Mouse (Mus musculus): ENCODE data around the gene Gli2. TPM values are rescaled to one million over a fixed set of nuclear protein-coding genes. Genes with fewer than 3 reads are reported as not detected.

Gli2 gene
- total RNA-seq, 2 experiments from 2014 or later: 5.6 to 6.8 TPM

DNA sequence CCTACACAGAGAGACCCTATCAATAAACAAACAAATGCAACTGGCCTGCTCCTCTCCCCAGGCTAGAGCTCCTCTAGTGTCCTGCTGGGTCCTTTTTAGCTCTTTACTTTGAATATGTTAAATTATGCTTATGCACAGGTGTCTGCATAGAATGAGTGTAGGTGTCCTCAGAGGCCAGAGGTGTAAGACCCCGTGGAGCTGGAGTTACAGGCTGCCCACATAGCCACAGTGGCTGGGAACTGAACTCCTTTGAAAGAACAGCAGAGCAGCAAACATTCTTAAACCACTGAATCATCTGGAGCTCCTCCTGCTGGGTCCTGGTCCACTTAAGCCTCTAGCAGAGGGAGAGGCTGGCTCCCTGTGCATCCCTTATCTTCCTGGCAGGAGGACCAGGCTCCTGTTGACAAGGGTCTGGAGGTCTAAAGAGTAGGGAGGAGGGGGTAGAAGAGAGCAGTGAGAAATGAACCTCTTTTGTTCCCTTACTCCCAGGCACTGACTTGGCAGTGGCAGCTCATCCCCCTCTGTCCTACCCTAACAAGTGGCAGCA is 49.5 kb downstream of the Gli2 start:
- DNase-seq (ENCODE audit: low spot score in 2 of 2): no peak

GRCm38 (mm10) chr1:119001454-119002034 is 51.9 kb downstream of the Gli2 start:
- no peak for DNase-seq (ENCODE audit: low spot score in 2 of 2)

- DNase-seq (ENCODE audit: low spot score in 2 of 2): no peak
Measured at GRCm38 (mm10) chr1:118994482-118995105, 58.8 kb downstream of the Gli2 start.

GRCm38 (mm10) chr1:118993775-118994174 is 59.6 kb downstream of the Gli2 start:
- DNase-seq (ENCODE audit: low spot score in 2 of 2): no peak

DNA sequence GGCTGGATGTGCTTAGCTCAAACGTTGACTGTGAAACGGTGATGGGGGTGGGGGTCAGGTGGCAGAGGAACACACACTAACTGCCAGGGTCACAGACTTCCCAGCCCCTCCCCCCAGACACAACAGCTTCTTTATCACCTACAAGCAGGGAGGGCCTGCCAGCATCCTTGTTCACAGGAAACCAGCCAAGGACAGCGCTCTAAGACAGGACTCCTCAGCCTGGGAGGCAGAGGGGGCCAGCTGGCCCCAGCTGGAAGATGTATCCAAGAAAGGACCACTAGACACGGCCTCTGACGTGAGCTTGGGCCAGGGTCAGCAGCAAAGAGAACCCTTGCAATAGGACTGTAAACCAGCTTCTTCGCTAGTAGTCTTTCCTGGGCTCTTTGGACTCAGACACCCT is 65.1 kb downstream of the Gli2 start:
- no peak for DNase-seq (ENCODE audit: low spot score in 2 of 2)

DNA sequence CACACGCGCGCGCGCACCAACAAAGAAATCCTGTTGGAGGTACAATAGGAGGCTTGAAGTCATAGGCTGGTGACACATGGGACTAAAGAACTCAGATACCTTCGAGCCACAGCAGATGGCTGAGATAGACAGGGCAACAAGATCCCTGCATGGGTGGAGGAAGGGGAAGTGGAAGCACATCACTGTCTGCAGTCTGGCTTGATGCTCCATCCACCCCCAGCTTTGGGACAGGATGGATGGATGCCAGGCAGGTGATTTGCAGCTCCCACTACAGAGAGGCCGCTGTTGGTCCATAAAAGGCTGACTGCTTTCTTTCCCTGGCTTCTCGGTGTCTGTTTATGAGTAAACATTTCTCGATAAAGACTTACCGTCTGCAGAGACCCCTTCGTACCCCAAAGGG is 65.9 kb downstream of the Gli2 start:
- no peak for DNase-seq (ENCODE audit: low spot score in 2 of 2)

DNA sequence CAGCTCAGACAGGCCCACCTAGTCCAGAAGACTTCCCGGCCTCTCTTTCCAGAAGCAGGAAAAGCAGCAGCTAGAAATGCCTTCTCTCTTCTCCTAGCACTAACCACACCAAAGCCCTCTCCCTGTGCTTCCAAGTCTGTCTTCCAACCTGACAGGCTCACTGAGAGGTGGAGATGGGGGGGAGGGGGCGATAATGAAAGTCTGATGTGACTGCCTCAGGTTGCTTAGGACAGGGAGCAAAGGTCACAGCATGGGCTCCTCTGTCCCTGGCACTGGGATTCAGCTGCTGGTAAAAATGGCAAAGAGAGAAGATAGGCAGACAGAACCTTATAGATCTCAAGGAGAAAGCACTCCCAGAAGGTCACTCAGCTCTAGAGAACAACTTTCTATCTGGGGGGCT is 70.0 kb downstream of the Gli2 start:
- no peak for DNase-seq (ENCODE audit: low spot score in 2 of 2)

- no peak for DNase-seq (ENCODE audit: low spot score in 2 of 2)
Measured at GRCm38 (mm10) chr1:118982805-118983211, 70.6 kb downstream of the Gli2 start.

GRCm38 (mm10) chr1:118981943-118982804 is 71.2 kb downstream of the Gli2 start:
- peak; percentile 79 to 83 for DNase-seq (ENCODE audit: low spot score in 2 of 2)

GRCm38 (mm10) chr1:118980636-118981035 is 72.8 kb downstream of the Gli2 start:
- peak in 1 of 2 experiments; percentile 43 for DNase-seq (ENCODE audit: low spot score in 2 of 2)

DNA sequence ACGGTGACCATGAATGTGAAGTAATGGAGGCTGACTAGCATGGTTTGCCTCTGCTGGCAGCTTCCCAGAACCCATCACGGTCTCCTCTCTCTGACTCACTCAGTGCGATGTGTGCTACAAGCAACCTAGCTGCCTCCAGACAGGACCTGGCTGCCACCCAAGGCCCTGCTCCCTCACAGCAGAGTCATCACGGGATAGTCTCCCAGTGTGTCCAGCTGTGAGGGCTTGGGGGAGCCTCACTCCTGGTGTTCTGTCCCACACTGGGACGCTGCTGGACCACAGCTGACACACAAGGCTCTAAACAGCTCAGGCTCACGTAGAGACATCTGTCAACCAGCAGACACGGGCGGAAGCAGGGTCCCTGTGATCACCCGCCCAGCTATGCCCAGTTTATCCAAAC is 76.8 kb downstream of the Gli2 start:
- peak; percentile 27 to 49 for DNase-seq (ENCODE audit: low spot score in 2 of 2)

- no peak for DNase-seq (ENCODE audit: low spot score in 2 of 2)
Measured at GRCm38 (mm10) chr1:118975376-118975775, 78.0 kb downstream of the Gli2 start.

GRCm38 (mm10) chr1:118970068-118970467 is 83.4 kb downstream of the Gli2 start:
- no peak for DNase-seq (ENCODE audit: low spot score in 2 of 2)

DNA sequence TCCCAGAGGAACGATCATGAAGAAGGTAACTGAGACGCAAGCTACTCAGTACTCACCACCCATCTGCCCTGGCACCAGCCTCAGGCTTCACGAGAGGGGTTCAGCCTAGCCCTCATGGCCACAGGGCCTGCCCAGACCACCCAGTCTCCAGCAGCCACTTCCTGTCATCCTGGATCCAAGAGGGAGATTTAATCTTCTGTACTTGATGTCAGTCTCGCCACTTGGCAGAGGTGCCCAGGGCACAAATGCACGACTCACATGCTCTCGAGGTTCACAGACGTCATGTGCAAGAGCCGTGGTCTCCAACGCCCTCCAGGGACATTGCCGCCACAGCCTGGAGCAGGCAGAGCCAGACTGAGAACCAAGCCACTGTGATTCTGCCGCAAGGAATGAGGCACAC is 84.0 kb downstream of the Gli2 start:
- no peak for DNase-seq (ENCODE audit: low spot score in 2 of 2)

DNA sequence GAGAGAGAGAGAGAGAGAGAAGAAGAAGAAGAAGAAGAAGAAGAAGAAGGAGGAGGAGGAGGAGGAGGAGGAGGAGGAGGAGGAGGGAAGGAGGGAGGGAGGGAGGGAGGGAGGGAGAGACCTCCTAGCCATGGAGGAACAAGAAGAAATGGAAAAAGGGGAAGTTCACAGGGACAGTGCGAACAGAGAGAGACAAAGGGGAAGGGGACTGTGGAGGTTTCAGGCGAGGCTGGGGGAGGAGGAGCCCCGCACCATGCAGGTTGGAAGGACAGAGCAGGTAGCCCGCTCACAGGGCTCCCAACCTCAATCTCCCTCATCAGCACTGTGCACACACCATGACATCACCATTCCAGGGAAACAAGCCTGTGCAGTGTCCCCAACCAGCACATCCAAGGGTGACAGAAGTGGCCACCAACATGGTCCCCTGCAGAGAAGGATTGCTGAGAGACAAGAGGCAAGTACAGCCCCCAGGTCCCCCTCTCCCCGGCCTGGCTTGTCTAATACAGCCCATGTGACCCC is 84.7 kb downstream of the Gli2 start:
- DNase-seq (ENCODE audit: low spot score in 2 of 2): no peak

DNA sequence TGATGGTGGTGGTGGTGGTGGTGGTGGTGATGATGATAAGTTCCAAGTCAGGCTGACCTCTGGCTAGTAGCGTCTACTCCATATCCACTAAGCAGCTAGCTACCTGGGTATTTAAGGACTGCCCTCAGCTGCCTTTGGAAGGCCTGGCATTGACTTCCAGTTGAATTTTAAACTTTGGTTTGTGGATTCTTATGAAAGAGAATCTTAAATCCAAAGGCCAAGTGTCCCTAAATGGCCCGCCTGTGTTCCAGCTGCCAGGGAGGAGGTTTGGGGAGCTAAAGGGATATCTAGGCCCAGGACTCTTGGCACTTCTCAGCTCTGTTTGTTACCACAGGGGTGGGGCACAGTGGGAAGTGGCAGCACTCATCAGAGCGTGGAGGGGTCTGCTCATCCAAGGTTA is 85.4 kb downstream of the Gli2 start:
- DNase-seq (ENCODE audit: low spot score in 2 of 2): no peak

GRCm38 (mm10) chr1:118967281-118967680 is 86.1 kb downstream of the Gli2 start:
- no peak for DNase-seq (ENCODE audit: low spot score in 2 of 2)

GRCm38 (mm10) chr1:118958644-118959043 is 94.8 kb downstream of the Gli2 start:
- DNase-seq (ENCODE audit: low spot score in 2 of 2): no peak

GRCm38 (mm10) chr1:118955791-118956190 is 97.6 kb downstream of the Gli2 start:
- no peak for DNase-seq (ENCODE audit: low spot score in 2 of 2)

- DNase-seq (ENCODE audit: low spot score in 2 of 2): peak; percentile 57 to 65
Measured at GRCm38 (mm10) chr1:118954434-118955301, 98.8 kb downstream of the Gli2 start.

GRCm38 (mm10) chr1:118953031-118953430 is 100.4 kb downstream of the Gli2 start:
- no peak for DNase-seq (ENCODE audit: low spot score in 2 of 2)

Measured in layer of hippocampus, postnatal 10 days (tissue).